Mouse (Mus musculus): ENCODE data around the gene Actg2.

GRCm38 (mm10) chr6:83485854-83486253 lies 50.2 kb downstream of the Actg2 start:
- no peak for TF ChIP-seq MYOG (IDR thresholded peaks at IDR 0.05; ENCODE audit: control insufficient read depth in 1 of 3, insufficient read depth in 1 of 3, insufficient read length in 2 of 3, low read depth in 2 of 3)
- no peak for TF ChIP-seq E2F4 (IDR thresholded peaks at IDR 0.05; ENCODE audit: insufficient read depth)
- no peak for TF ChIP-seq REST (IDR thresholded peaks at IDR 0.05; ENCODE audit: insufficient read depth, insufficient read length)
- no peak for TF ChIP-seq POLR2AphosphoS2 (IDR thresholded peaks at IDR 0.05; ENCODE audit: insufficient read length, low read depth)
- no peak for TF ChIP-seq CEBPB (IDR thresholded peaks at IDR 0.05; ENCODE audit: insufficient read depth, poor library complexity, severe bottlenecking)
- no peak for TF ChIP-seq TCF12 (IDR thresholded peaks at IDR 0.05; ENCODE audit: insufficient read depth, poor library complexity, severe bottlenecking)
- no peak for TF ChIP-seq MYOD1 (IDR thresholded peaks at IDR 0.05; ENCODE audit: control insufficient read depth in 1 of 3, insufficient read length in 2 of 3, low read depth in 2 of 3)
- TF ChIP-seq USF1 (IDR thresholded peaks at IDR 0.05; ENCODE audit: low read depth): no peak
- no peak for TF ChIP-seq POLR2A (IDR thresholded peaks at IDR 0.05; ENCODE audit: insufficient read length, low read depth)
- TF ChIP-seq MAX (IDR thresholded peaks at IDR 0.05; ENCODE audit: low read depth): no peak
